Mouse (Mus musculus): ENCODE measurements around the gene Zpr1.

Zpr1 gene

DNA sequence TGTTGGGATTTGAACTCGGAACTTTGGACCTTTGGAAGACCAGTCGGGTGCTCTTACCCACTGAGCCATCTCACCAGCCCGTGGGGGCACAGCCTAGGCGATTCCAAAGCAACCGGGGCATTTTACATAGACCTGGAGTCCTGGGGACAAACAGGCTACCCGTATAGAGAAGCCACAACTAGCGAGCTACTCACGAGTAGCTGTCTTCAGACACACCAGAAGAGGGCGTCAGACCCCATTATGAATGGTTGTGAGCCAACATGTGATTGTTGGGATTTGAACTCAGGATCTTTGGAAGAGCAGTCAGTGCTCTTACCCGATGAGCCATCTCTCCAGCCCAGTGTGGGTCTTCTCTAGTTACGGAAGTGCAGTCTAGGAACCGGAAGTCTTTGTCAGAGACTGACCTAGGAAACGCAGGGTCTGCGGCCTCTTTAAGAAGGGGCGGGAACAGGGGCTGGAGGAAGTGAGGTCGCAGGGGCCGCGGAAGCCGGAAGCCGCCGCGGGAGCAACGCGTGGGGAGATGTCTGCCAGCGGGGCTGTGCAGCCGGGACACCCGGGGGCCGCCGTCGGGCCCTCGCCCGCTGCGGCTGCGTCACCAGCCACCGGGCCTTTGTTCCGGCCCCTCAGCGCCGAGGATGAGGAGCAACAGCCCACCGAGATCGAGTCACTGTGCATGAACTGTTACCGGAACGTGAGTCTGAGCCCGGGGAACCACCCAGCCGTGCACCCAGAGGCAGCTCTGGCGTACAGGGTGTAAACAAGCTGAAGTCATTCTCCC, at the start of gene Zpr1:
Gene Zpr1 (plus strand): TSS at position 388 of the 778 bp plus-strand sequence.
- DNase-seq = peak; percentile 79 to 82

- DNase-seq = no peak
Observed at GRCm38 (mm10) chr9:46223090-46223489, 49.8 kb upstream of the Zpr1 start.

DNA sequence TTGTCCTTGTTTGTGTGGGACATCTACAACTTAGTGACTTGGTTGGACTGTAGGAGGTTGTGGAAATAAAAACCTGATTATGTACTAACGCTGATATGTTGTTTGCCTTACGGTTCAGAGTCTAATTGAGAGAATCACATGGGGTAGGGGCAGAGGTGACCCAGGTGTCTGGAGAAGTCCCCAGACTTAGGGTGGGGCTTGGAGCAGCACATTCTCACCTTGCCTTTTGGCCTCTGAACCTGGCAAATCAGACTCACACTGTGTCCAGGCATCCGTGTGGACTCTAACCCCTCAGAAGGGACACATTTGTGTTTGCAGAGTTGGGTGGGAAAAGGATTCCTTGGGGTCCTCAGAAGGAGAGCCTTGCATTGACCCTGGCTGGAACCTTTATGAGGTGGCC, 48.8 kb upstream of the Zpr1 start:
- no peak for DNase-seq

- DNase-seq = no peak
Observed at GRCm38 (mm10) chr9:46224945-46225660, 47.8 kb upstream of the Zpr1 start.

GRCm38 (mm10) chr9:46227064-46227614, 45.7 kb upstream of the Zpr1 start:
- DNase-seq = no peak

DNA sequence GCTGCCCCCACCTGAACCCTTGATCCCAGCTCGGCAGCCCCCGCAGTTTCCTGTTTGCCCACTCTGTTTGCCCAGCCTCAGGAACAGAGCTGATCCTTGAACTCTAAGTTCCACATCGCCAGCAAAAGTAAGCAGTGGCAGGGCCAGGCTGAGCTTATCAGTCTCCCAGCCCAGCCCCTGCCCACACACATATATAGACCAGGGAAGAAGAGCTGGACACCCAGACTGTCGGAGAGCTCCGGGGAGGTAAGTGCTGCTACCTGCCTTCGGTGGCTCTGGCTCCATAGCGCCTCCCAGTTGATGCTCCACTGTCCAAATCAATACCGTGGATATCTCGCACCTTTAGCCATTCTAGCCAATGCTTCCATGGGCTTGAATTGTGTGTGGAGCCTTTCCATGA, 44.4 kb upstream of the Zpr1 start, which contains the start of gene Apoa1:
Gene Apoa1 (plus strand): TSS at position 90 of the 400 bp plus-strand sequence.
- DNase-seq = no peak

DNA sequence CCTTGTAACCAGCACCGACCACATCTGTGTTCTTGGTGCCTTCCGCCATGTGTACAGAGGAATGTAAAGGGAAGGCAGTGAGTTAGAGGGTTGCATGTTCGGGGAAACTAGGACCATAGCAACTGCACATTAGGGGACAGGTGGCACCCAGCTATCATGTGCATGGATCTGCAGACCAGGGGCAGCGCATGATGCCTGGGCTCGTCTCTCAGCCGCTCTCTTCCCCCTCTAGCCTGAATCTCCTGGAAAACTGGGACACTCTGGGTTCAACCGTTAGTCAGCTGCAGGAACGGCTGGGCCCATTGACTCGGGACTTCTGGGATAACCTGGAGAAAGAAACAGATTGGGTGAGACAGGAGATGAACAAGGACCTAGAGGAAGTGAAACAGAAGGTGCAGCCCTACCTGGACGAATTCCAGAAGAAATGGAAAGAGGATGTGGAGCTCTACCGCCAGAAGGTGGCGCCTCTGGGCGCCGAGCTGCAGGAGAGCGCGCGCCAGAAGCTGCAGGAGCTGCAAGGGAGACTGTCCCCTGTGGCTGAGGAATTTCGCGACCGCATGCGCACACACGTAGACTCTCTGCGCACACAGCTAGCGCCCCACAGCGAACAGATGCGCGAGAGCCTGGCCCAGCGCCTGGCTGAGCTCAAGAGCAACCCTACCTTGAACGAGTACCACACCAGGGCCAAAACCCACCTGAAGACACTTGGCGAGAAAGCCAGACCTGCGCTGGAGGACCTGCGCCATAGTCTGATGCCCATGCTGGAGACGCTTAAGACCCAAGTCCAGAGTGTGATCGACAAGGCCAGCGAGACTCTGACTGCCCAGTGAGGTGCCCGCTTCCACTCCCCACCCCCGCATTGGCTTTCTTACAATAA, 43.1 kb upstream of the Zpr1 start:
- peak; percentile 16 to 41 for DNase-seq

- no peak for DNase-seq
Observed at GRCm38 (mm10) chr9:46230450-46230975, 42.4 kb upstream of the Zpr1 start.

DNA sequence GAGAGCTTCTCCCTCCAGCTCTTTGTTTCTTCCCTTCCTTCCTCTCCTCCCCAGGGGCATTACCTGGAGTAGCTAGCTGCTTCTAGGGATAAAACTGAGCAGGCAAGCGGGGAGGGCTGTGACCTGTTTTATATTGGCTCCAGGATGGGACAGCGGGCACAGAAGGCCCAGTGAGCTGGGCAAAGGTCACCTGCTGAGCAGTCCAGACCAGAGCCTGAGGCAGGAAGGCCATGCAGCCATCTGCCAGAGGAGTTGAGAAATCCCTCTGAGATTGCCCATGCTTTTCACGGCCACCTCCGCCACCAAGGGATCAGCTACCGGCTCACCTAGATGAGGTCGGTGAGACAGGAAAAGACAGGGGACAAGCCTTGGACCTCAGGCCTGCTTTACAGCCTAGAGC, 37.7 kb upstream of the Zpr1 start:
- DNase-seq = no peak

- no peak for DNase-seq
Observed at GRCm38 (mm10) chr9:46235596-46235648, 37.4 kb upstream of the Zpr1 start, which contains the start of gene Apoc3. TSS of gene Apoc3 (minus strand) at chr9:46235636.

DNA sequence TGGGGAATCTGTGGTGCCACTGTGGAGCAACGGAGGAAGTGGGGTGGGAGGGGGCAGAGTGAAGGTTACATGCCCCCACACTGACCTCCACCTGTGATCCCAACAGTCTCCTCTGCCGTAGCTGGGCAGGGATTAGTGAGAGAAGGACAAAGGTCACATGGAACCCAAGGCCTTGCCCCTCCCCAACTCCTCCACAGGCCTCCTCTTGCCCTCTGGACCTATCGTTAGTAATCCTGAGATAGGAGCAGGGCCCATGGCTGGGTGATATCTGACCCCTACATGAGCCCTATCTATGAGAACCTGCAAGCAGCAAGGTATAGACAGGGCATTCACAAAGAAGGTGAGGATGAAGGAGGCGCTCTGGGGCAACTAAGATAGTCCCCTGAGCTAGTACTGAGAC, 37.2 kb upstream of the Zpr1 start:
- no peak for DNase-seq

DNA sequence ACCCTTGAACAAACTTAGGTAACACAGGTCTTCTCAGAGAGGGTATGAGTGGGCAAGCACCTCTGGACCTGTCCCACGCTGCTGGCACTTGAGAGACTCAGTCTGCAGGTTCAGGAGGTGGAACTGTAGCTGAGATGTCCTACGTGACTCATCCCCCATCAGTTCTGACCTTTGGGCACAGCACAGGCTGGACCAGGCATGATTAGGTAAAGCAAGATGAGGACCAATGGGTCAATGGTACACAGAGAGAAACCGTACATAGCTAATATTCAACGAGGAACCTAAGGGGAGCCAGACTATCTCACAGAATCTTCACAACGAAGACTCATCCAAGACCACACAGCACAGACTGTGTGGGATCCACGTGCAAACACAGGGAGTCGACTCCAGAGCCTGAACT, 34.0 kb upstream of the Zpr1 start:
- DNase-seq = no peak

DNA sequence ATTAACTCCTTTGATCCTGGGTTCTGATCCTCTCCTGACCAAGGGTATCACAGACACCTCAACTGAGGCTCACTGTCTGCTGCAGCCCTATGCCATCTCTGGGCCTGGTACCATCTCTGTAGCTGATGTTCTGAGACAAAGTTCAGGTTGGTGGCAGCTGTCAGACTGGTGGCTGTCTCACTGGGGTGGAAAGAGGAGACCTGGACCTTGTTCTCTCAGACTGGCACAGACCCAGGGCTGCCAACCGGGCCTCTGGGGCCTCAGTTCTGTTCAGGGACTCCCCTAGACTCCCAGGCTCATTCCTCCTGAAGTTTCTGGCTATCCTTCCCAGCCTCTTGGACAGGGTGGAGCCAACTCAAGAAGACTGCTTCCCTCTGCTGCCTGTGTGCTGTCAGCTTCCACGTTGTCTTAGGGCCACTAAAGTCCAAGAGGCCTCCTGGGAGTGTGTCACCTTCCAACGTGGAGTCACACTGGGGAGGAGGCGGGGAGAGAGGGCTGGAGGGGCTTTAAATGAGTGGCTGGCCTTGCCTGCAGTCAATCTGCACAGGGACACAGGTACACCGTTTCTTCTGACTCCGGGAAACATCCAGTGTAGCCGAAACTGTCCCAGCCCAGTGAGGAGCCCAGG, 32.2 kb upstream of the Zpr1 start, which contains the start of gene Apoa4:
Gene Apoa4 (plus strand): TSS at position 171 of the 628 bp plus-strand sequence.
- DNase-seq = no peak

DNA sequence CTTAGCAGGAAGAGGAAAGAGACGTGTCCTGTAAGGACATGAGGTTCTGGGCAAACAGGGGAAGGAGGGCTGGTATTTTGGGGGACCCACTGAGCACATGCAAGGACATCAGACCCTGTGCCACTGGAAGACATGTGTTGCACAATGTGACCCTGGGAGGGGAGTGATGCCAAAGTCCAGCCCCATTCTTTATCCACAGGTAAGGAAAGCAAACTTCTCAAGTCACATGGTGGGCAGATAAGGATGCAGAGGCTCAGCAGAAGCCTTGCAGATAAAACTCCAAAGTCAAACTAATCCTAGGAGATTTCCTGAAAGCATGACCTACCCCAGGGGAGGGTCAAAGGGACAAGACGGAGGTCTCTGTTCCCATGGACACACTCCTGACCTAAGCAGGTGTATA, 31.0 kb upstream of the Zpr1 start:
- no peak for DNase-seq

DNA sequence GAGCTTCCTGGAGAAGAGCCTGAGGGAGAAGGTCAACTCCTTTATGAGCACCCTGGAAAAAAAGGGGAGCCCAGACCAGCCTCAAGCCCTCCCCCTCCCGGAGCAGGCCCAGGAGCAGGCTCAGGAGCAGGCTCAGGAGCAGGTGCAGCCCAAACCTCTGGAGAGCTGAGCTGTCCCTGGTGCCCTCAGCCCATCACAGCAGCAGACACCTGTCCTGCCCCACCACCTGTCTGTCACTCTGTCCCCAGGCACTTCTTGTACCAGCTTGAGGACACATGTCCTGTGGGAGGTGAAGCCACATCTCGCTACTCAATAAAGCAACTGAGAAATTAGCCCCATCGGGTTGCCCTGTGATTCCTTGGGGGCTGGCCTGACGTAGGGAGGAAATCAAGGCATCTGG, 29.7 kb upstream of the Zpr1 start:
- DNase-seq = no peak

DNA sequence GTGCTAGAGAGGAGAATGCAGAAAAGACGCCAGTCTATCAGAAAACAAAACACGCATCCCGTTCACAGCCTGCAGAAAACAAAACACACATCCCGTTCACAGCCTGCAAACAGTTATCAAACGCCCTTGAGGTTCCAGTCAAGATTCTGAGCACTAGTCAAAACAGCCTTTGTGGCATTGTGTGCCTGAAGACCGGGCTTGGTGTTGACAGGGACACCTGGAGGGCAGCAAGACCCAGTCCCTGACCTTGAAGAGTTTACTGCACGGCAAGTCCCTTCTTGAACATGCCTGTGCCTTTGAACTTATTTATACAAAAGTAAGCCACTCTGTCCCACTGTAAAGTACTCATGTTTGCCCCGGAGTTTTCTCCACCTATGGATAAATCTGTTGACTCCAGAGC, 29.3 kb upstream of the Zpr1 start:
- DNase-seq = no peak

DNA sequence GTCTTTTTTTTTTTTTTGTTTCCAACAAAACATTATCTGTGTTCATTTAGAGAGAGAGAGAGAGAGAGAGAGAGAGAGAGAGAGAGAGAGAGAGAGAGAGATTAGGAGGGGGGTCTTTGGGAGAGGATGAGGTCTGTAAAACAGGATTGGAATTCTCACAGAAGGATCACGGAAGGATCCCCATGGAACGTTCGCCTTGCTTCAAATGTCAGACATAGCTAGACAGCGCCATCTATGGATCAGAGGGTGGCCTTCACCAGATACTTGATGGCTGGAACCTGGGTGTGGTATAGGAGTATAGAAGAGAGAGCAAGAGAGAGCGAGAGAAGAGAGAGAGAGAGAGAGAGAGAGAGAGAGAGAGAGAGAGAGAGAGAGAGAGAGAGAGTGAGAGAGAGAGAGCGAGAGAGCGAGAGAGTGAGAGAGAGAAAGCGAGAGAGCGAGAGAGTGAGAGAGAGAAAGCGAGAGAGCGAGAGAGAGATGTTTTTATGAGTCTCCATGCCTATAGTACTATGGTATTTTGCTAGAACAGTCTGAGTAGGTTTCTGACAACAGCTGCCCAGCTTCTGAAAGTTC, 26.0 kb upstream of the Zpr1 start:
- peak in 1 of 2 experiments; percentile 43 for DNase-seq

DNA sequence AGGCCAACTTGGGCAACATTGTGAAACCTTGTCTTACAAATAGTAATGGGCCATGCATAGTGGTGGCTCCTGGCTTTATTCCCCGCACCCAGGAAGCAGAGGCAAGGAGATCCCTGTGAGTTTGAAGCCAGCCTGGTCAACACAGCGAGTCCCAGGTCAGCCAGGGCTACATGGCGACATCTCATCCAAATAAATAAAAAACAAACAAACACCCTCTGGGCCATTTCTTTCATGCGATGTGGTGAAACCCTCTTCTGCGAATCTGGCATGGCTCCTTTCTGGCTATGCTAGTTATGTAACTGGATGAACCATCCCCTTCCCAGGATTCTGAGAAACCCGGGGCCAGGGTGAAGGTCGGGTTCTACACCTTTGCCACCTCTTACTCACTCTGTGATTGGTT, 16.7 kb upstream of the Zpr1 start:
- no peak for DNase-seq

- DNase-seq = no peak
Observed at GRCm38 (mm10) chr9:46256658-46257385, 16.0 kb upstream of the Zpr1 start.

- no peak for DNase-seq
Observed at GRCm38 (mm10) chr9:46257546-46257945, 15.3 kb upstream of the Zpr1 start.

- no peak for DNase-seq
Observed at GRCm38 (mm10) chr9:46259111-46259510, 13.8 kb upstream of the Zpr1 start.

- DNase-seq = no peak
Observed at GRCm38 (mm10) chr9:46261131-46261530, 11.7 kb upstream of the Zpr1 start.

Measured in spleen, adult 18-20 months (tissue).